Mouse (Mus musculus) granulocyte monocyte progenitor cell, adult 5-6 weeks (primary cell): ENCODE data around the gene Aloxe3. TPM values are rescaled to one million over a fixed set of nuclear protein-coding genes. Genes with fewer than 3 reads are reported as not detected.
"Not testable (repeated sequence)": the region's sequence is repeated elsewhere in the genome, so short reads cannot be mapped to it uniquely, and the experiment has no call there.

Experiments
- ATAC-seq: replicated peaks from 2 replicates; pipeline ENCODE4 v1.8.0; 2016; ENCODE audit warnings: mild to moderate bottlenecking, moderate TSS enrichment, inconsistent platforms; ENCODE audit not compliant: poor library complexity, severe bottlenecking
- total RNA-seq, 2 experiments: library from RNA; stranded (forward) in 1 of 2; stranded (reverse) in 1 of 2; fragments of 200-712, 200-1000 nt in 1 of 2; fragments of >200 nt in 1 of 2; fragmentation: Nextera tagmentation in 1 of 2; gene quantifications; 2 replicates each; pipeline ENCODE4 v1.2.3; 2014 to 2017

The Aloxe3 gene
- total RNA-seq (2014; fragmentation: Nextera tagmentation) = not detected in 2 replicates
- not detected in 2 replicates for total RNA-seq (2017)

- ATAC-seq = no peak
Observed at GRCm38 (mm10) chr11:69125852-69125918, at the start of gene Aloxe3. Aloxe3 (plus strand) TSS chr11:69125896.

- no peak for ATAC-seq
Observed at GRCm38 (mm10) chr11:69076572-69076971, 49.1 kb upstream of the Aloxe3 start.

DNA sequence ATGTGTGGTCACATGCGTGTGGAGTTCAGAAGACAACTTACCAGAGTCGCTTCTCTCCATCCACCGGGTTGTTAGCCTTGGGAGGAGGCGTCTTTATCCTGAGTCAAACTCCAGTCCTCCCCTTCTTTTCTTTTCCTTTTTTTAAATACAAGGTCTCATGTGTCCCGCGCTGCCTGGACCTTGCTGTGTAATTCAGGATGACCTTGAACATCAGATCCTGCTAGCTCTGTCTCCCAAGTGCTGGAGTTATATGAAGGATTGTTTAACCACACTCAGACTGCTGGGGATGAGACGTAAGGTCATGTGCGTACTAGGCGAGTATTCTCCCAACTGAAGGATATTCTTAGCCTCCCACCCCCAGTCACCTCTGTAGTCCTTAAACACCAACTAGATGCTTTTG is 48.4 kb upstream of the Aloxe3 start:
- ATAC-seq = no peak

- ATAC-seq = no peak
Observed at GRCm38 (mm10) chr11:69078041-69078440, 47.7 kb upstream of the Aloxe3 start.

DNA sequence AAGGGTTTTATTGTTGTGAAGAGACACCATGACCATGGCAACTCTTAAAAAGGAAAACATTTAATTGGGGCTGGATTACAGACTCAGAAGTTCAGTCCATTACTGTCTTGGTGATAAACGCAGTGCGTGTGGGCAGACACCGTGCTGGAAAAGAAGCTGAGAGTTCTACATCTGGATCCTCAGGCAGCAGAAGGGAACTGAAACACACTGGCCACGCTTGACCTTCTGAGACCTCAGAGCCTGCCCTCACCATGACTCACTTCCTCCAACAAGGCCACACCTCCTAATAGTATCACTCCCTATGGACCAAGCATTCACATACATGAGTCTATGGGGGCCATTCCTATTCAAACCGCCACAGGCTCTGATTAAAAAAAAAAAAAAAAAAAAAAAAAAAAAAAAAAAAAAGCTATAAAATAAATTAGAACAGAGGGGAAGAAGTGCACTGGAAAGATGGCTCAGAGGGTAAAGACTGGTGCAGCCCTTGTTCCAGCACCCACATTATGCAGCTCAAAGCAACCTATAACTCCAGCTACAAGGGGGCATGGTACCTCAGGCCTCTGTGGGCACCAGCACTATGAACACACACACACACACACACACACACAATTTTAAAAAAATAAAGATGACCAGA is 46.8 kb upstream of the Aloxe3 start:
- peak; percentile 89 for ATAC-seq

GRCm38 (mm10) chr11:69080102-69080854 is 45.4 kb upstream of the Aloxe3 start:
- ATAC-seq = 0 out of 2 replicates have a peak, but pooled peaks have one; percentile 12

- ATAC-seq = no peak
Observed at GRCm38 (mm10) chr11:69080855-69081222, 44.9 kb upstream of the Aloxe3 start.

- ATAC-seq = no peak
Observed at GRCm38 (mm10) chr11:69081613-69082012, 44.1 kb upstream of the Aloxe3 start.

GRCm38 (mm10) chr11:69085608-69086007 is 40.1 kb upstream of the Aloxe3 start:
- no peak for ATAC-seq

- ATAC-seq = no peak
Observed at GRCm38 (mm10) chr11:69086390-69086789, 39.3 kb upstream of the Aloxe3 start.

- ATAC-seq = no peak
Observed at GRCm38 (mm10) chr11:69087082-69087481, 38.6 kb upstream of the Aloxe3 start.

- no peak for ATAC-seq
Observed at GRCm38 (mm10) chr11:69087597-69087996, 38.1 kb upstream of the Aloxe3 start.

DNA sequence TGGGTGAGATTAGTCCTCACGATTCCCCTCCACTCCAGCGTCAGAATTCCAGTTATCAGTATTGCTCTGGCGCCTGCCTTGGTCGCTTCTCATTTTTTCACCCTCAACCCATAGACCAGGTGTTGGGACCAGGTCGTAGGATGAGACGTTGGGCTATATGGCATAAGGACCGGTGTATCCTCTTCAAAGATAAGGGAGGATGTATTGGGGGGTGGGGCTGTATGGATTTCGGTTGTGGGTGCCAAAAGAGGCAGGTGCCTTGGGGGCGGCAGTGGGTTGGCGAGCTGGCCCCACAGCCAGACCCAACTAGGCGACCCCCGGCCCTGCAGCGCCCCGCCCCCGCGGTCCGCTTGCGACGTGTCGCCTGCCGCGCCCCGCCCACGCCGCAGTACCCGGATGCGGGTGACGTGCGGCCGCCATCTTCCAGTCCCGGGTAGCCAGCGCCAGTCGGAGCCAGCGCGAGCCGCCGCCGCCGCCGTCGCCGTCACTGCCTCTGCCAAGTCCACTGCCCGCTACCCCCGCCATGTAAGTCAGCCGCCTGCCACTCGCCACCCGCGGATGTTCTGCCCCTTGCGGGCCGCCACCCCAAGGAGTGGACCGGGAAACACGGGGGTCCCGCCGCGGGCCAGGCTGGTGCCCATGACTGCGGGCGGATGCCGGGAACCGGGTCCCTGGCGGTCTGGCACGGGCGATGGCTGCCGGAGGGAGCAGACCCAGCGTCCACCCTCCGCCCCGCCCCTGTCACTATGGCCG is 37.4 kb upstream of the Aloxe3 start, which contains the start of gene Vamp2:
Vamp2 (plus strand) TSS at position 388 of the 753 bp plus-strand sequence.
- ATAC-seq = peak; percentile 75

- peak; percentile 12; the same call in 1 of the 2 replicates for ATAC-seq
Observed at GRCm38 (mm10) chr11:69088856-69089615, 36.7 kb upstream of the Aloxe3 start.

GRCm38 (mm10) chr11:69089616-69090290 is 35.9 kb upstream of the Aloxe3 start:
- no peak for ATAC-seq

DNA sequence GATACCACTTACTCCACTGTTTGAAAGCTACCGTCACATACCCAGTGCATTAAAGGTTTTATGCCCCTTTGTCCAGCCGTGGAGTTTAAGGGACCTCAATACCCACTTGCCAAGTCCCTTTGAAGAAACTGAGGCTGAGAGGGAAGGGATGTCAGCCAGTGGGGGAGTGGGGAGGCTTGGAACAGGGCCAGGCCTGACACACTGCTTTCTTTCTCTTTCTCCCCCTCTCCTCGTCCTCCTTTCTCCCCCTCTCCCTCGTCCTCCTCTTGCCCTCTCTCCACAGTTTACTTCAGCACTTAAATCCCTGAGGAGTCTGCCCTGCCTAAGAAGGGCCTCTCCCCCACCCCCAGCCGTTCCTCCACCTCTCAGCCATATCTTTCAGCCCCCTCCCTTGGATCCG is 35.3 kb upstream of the Aloxe3 start:
- no peak for ATAC-seq

- no peak for ATAC-seq
Observed at GRCm38 (mm10) chr11:69091566-69092385, 33.9 kb upstream of the Aloxe3 start.

DNA sequence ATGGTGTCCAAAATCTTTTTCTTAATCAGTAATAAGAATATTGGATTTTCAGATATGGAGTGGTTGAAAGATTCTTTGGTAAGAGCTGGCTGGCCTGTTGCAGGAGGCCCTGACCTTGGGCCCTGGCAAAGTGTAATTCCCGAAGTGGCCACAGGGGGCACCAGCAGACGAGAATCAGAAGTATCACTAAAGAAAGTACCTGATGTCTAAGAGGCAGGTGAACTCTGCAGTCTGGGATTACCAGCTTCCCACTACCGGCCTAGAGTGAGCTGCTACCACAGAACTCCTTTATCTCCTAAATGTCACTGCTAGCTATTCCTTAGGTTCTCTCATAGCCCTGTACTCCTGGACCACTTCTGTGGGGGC is 33.3 kb upstream of the Aloxe3 start:
- no peak for ATAC-seq

- ATAC-seq = no peak
Observed at GRCm38 (mm10) chr11:69092871-69093270, 32.8 kb upstream of the Aloxe3 start.

- ATAC-seq = not testable (repeated sequence)
Observed at GRCm38 (mm10) chr11:69093856-69094255, 31.8 kb upstream of the Aloxe3 start.
